Mouse (Mus musculus) left cerebral cortex, adult 2 months (tissue): Measurements from ENCODE around the gene Olfr967. TPM values are rescaled to one million over a fixed set of nuclear protein-coding genes. Genes with fewer than 3 reads are reported as not detected.
A peak's percentile ranks its signal among the peaks of the same experiment; 100 is the strongest.
"Not testable (repeated sequence)": the region's sequence is repeated elsewhere in the genome, so short reads cannot be mapped to it uniquely, and the experiment has no call there.

Source experiments
- DNase-seq, 2 experiments: peaks; one replicate each; pipeline ENCODE4 v3.0.0; 2021 to 2022; ENCODE audit warnings: low spot score in 2 of 2, mixed read lengths in 1 of 2; ENCODE audit errors: extremely low spot score in 1 of 2
- H3K27ac ChIP-seq: fragments of 200-600 bp; 2 replicates; pipeline ENCODE4 v1.8.1; 2022
- H3K4me3 ChIP-seq: fragments of 200-600 bp; 2 replicates; pipeline ENCODE4 v1.8.1; 2022
- CTCF ChIP-seq: fragments of 200-600 bp; IDR thresholded peaks from 2 replicates; pipeline ENCODE4 v1.8.1; 2022; ENCODE audit warnings: antibody characterized with exemption, mild to moderate bottlenecking, moderate library complexity
- intact Hi-C: fragments of 180-260 bp; cut with DNase I; formaldehyde crosslinking; loops from one replicate; pipeline ENCODE4 v1.15.1; 2025
- long read RNA-seq, 2 experiments: library from polyadenylated mRNA; stranded (forward); transcript quantifications; one replicate each; pipeline ENCODE4 v2.0.0; 2021; ENCODE audit warnings: borderline mapping rate in 2 of 2
- total RNA-seq, 2 experiments: library from RNA; stranded (reverse); gene quantifications; 2 replicates each; pipeline ENCODE4 v1.2.3; 2021

Olfr967 gene
- not detected for total RNA-seq
- long read RNA-seq, experiment 1 = 0 reads
- long read RNA-seq, experiment 2 = 0 reads

DNA sequence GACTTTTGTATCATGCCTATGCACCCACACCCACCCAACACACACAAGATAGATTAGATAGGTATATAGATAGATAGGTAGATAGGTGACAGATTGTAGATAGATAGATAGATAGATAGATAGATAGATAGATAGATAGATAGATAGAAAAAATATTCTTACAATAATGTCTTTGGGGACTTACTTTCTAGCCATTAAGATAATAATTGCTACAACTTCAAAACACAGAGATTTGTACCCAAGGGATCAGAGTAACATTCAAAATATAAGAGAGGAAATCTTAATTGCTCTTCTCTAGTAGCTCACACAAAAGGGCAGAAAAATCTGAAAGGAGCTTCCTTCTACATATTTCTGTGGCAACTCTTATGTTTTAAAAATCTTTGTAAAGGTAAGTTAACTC, at the start of gene Olfr967:
TSS of gene Olfr967 (plus strand) at position 301 of the 400 bp plus-strand sequence.
- Histone ChIP-seq H3K27ac (peak within 1 kb of the TSS; percentile 12; the same call in 1 of the 2 replicates), H3K4me3 (no peak within 1 kb of the TSS)
- intact Hi-C loops = no loop called here
- DNase-seq = no peak
- no peak for TF ChIP-seq CTCF

DNA sequence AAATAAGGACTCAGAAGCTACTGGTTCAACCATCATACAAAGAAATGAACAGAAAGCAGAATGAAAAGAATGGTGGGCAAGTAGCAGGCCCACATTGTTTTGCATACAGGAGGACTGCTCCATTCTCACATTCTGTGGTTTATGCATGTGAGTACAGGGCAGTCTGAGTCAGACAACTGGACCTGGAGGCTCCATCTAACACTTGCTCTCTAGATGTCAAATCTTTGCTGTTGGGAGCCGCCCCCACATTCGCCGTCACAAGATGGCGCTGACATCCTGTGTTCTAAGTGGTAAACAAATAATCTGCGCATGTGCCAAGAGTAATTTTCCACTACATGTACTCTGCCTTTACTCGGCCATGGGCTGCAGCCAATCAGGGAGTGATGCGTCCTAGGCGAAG, 44.9 kb upstream of the Olfr967 start:
- intact Hi-C loops, DNase-seq, H3K27ac ChIP-seq: not testable (repeated sequence)

DNA sequence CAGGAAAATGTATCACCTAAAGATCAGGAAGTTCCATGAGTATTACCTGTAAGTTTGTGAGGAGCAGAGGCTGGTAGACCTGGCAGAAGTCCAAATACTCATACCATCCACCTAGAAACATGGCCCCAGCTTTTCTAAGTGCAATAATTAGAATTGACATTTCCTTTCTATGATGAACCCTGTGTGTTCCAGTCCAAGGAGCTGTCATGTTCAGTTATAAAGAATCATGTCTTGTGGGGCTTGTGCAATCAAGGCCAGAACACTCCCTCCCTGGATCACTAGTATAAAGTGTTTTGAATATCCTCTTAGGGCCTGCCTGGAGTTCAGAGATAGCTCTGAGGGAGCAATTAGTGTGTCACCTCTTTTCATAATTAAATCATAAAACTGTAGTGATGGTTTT, 39.0 kb upstream of the Olfr967 start, which contains the start of gene Olfr149:
TSS of gene Olfr149 (minus strand) at position 101 of the 400 bp plus-strand sequence.
- Histone ChIP-seq H3K27ac (no peak within 1 kb of the TSS), H3K4me3 (no peak within 1 kb of the TSS)
- no peak for DNase-seq
- no peak for TF ChIP-seq CTCF
- intact Hi-C loops = no loop called here

More for the DNA sequence above, 44.9 kb upstream of the Olfr967 start:
- H3K4me3 ChIP-seq = not testable (repeated sequence)

GRCm38 (mm10) chr9:39708958-39709357, 37.1 kb upstream of the Olfr967 start:
- no peak overlapping the region for H3K27ac ChIP-seq
- no peak for TF ChIP-seq CTCF
- no peak overlapping the region for H3K4me3 ChIP-seq
- DNase-seq = no peak
- intact Hi-C loops = no loop called here

DNA sequence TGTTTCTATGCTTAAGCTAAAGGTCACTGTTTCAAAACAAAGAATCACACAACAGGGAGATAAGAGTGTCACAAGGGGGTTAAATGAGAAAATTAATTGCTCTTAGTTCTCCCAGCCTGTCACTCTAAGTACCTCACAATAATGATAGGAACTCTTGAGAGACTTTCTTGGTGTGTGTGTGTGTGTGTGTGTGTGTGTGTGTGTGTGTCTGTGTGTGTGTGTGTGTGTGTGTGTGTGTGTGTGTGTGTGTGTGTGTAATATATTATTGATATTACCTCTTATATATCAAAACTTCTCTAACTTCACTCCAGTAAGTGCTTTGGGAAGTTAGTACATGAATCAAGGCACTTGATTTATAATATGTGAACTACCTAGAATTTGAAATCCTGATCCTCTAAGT, 35.0 kb upstream of the Olfr967 start, which contains the start of gene Olfr965:
TSS of gene Olfr965 (plus strand) at position 301 of the 400 bp plus-strand sequence.
- DNase-seq = no peak
- Histone ChIP-seq H3K4me3 (no peak within 1 kb of the TSS), H3K27ac (no peak within 1 kb of the TSS)
- TF ChIP-seq CTCF = no peak
- intact Hi-C loops = no loop called here

DNA sequence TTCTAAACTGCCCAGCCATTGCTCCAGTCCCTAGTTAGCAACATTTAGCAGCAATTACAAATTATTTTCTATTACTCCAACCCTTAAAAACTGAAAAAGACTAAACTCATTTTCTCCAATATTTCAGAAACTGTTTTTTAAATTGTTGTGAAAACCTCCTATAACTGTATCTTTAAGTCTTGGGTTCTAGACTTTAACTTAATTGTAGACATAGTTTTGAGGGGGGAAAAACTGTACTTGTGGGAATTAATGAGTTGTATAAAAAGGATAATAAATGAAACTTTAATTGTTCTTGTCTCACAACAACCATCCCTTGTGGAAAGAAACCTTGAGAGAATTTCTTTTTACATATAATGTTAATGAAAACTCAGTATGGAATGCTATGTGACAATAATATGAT, 15.4 kb upstream of the Olfr967 start, which contains the start of gene Olfr150:
TSS of gene Olfr150 (plus strand) at position 301 of the 400 bp plus-strand sequence.
- H3K4me3 ChIP-seq = no peak within 1 kb of the TSS
- TF ChIP-seq CTCF = no peak
- intact Hi-C loops = no loop called here
- no peak within 1 kb of the TSS for H3K27ac ChIP-seq
- DNase-seq = no peak

GRCm38 (mm10) chr9:39740741-39741140, 5.3 kb upstream of the Olfr967 start:
- Histone ChIP-seq H3K27ac (no peak overlapping the region), H3K4me3 (no peak overlapping the region)
- no peak for DNase-seq
- intact Hi-C loops = no loop called here
- no peak for TF ChIP-seq CTCF

DNA sequence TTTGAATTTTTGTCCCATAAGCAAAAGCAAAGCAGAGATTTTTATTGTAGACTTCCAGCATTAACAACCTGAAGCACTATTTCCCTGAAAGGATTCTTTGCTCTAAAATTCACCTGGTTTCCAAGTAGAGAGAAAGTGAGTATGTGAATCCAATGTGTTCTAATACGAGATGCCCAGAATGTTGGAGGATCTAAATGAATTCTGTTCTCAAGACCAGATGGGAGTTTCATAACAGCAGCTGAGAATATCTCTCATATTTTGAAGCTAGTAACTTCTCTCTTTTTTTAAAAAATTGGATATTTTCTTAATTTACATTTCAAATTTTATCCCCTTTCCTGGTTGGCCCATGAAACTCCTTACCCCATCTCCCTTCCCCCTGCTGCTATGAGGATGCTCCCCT, 379 bp downstream of the Olfr967 start:
- H3K27ac ChIP-seq = no peak overlapping the region; the same call in 1 of the 2 replicates
- intact Hi-C loops = no loop called here
- no peak for DNase-seq
- TF ChIP-seq CTCF = no peak
- H3K4me3 ChIP-seq = no peak overlapping the region

DNA sequence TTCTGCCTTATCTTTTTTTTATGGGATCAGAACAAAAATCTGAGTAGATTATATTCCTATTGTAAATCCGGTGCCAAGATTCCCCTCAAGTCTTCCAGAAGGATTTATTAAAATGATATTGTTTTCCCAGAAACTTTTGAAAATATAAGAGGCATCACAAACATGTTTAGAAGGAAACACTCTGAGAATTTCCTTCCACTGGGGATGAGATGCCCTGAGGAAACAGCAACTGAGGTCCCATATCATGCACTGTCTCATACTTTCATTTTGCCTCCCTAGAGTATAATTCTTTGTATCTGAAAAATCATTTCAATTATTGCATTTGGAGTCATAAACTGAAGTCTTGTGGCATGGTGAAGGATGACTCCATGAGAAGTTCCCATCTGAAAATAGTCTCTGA, 37.1 kb downstream of the Olfr967 start, which contains the start of gene Olfr968:
TSS of gene Olfr968 (minus strand) at position 101 of the 400 bp plus-strand sequence.
- no peak within 1 kb of the TSS for H3K4me3 ChIP-seq
- H3K27ac ChIP-seq = no peak within 1 kb of the TSS
- DNase-seq = no peak
- no peak for TF ChIP-seq CTCF
- intact Hi-C loops = no loop called here

GRCm38 (mm10) chr9:39790558-39790957, 44.5 kb downstream of the Olfr967 start, which contains the start of gene Olfr969:
TSS of gene Olfr969 (plus strand) at chr9:39790945.
- intact Hi-C loops = no loop called here
- no peak within 1 kb of the TSS for H3K4me3 ChIP-seq
- DNase-seq = no peak
- no peak for TF ChIP-seq CTCF
- H3K27ac ChIP-seq = no peak within 1 kb of the TSS

Other genes with a start within 250 kb of the Olfr967 start
- gene Olfr957, start 230.4 kb upstream of the Olfr967 start, total RNA-seq = not detected
- gene Olfr958, start 192.2 kb upstream of the Olfr967 start, total RNA-seq = not detected
- gene Olfr959, start 170.7 kb upstream of the Olfr967 start, total RNA-seq = not detected
- 1 to 10 TPM; 4.5 to 9.2 TPM for gene AW551984, start 141.8 kb upstream of the Olfr967 start, total RNA-seq
- not detected for gene Olfr148, start 135.6 kb upstream of the Olfr967 start, total RNA-seq
- not detected for gene Olfr960, start 124.9 kb upstream of the Olfr967 start, total RNA-seq
- not detected for gene Olfr961, start 101.2 kb upstream of the Olfr967 start, total RNA-seq
- not detected for gene Olfr963, start 79.0 kb upstream of the Olfr967 start, total RNA-seq
- gene Olfr149, start 39.1 kb upstream of the Olfr967 start, total RNA-seq = not detected
- gene Olfr965, start 34.9 kb upstream of the Olfr967 start, total RNA-seq = not detected
- gene Olfr150, start 15.3 kb upstream of the Olfr967 start, total RNA-seq = not detected
- not detected for gene Olfr968, start 37.0 kb downstream of the Olfr967 start, total RNA-seq
- gene Olfr969, start 44.7 kb downstream of the Olfr967 start, total RNA-seq = not detected
- gene Olfr970, start 62.6 kb downstream of the Olfr967 start, total RNA-seq = not detected
- gene Olfr971, start 90.6 kb downstream of the Olfr967 start, total RNA-seq = not detected
- not detected for gene Olfr972, start 120.2 kb downstream of the Olfr967 start, total RNA-seq
- gene Olfr229, start 161.1 kb downstream of the Olfr967 start, total RNA-seq = not detected
- not detected for gene Olfr974, start 191.3 kb downstream of the Olfr967 start, total RNA-seq
- not detected for gene Olfr975, start 205.8 kb downstream of the Olfr967 start, total RNA-seq
- gene Olfr976, start 214.9 kb downstream of the Olfr967 start, total RNA-seq = not detected
- not detected for gene Olfr978, start 245.9 kb downstream of the Olfr967 start, total RNA-seq